Mouse (Mus musculus) stomach, postnatal 0 days (tissue): ENCODE results near the gene Usb1. TPM values are rescaled to one million over a fixed set of nuclear protein-coding genes. Genes with fewer than 3 reads are reported as not detected.

Experiments used
- ATAC-seq: fragments of 200-750 bp; cut with Nextera tagmentation; 2 replicates; pipeline ENCODE4 v1.8.0; 2017; ENCODE audit not compliant: low FRiP score, low TSS enrichment
- DNase-seq: peaks from one replicate; pipeline ENCODE4 v3.0.0-alpha.2; 2016; ENCODE audit warnings: low spot score
- H3K27ac ChIP-seq: fragments of 300-500 bp; sonication (generic); replicated peaks from 2 replicates; pipeline ENCODE4 v1.5.1; 2014; ENCODE audit warnings: mild to moderate bottlenecking, control low read depth
- H3K27me3 ChIP-seq: fragments of 300-500 bp; sonication (generic); 2 replicates; pipeline ENCODE4 v1.6.1; 2014; ENCODE audit warnings: low read length; ENCODE audit not compliant: control insufficient read depth, insufficient read depth
- H3K36me3 ChIP-seq: fragments of 300-500 bp; sonication (generic); 2 replicates; pipeline ENCODE4 v1.6.1; 2014; ENCODE audit warnings: low read length, mixed read lengths; ENCODE audit not compliant: control insufficient read depth, insufficient read depth
- H3K4me1 ChIP-seq: fragments of 300-500 bp; sonication (generic); replicated peaks from 2 replicates; pipeline ENCODE4 v1.6.1; 2014; ENCODE audit warnings: antibody characterized with exemption; ENCODE audit not compliant: control insufficient read depth, insufficient read depth
- H3K4me2 ChIP-seq: fragments of 300-500 bp; sonication (generic); replicated peaks from 2 replicates; pipeline ENCODE4 v1.6.1; 2014; ENCODE audit warnings: low read depth, mild to moderate bottlenecking, control low read depth, moderate library complexity
- H3K4me3 ChIP-seq: fragments of 300-500 bp; sonication (generic); 2 replicates; pipeline ENCODE4 v1.5.1; 2014; ENCODE audit warnings: low read depth, low read length, control low read depth
- H3K9ac ChIP-seq: fragments of 300-500 bp; sonication (generic); 2 replicates; pipeline ENCODE4 v1.6.1; 2014; ENCODE audit warnings: mild to moderate bottlenecking, low read length, control low read depth, mixed read lengths
- H3K9me3 ChIP-seq: fragments of 300-500 bp; sonication (generic); 2 replicates; pipeline ENCODE4 v1.6.1; 2016; ENCODE audit warnings: low read length; ENCODE audit not compliant: control insufficient read depth
- CTCF ChIP-seq: IDR thresholded peaks from 2 replicates; pipeline ENCODE4 v1.5.1; 2016; ENCODE audit warnings: antibody characterized with exemption, low read depth, mild to moderate bottlenecking, moderate library complexity
- EP300 ChIP-seq: optimal IDR thresholded peaks from 2 replicates; pipeline ENCODE3; 2016; ENCODE audit warnings: antibody characterized with exemption
- WGBS: fragments of 180-500 bp; shearing (Covaris S2); extraction: QIAGEN DNeasy Blood & Tissue Kit; methylation state at CpG from one replicate; pipeline ENCODE4 v1.1.7; 2014; 5-methylcytosine and 5-hydroxymethylcytosine counted together
- polyA plus RNA-seq: library from polyadenylated mRNA; unstranded; fragments of >200 nt; fragmentation: Nextera tagmentation; extraction: Ambion mirVana; gene quantifications from 2 replicates; pipeline ENCODE4 v1.2.1, GENCODE M21; 2015

The Usb1 gene
- polyA plus RNA-seq, 1 experiment from 2014 or later, result 21.5 TPM

DNA sequence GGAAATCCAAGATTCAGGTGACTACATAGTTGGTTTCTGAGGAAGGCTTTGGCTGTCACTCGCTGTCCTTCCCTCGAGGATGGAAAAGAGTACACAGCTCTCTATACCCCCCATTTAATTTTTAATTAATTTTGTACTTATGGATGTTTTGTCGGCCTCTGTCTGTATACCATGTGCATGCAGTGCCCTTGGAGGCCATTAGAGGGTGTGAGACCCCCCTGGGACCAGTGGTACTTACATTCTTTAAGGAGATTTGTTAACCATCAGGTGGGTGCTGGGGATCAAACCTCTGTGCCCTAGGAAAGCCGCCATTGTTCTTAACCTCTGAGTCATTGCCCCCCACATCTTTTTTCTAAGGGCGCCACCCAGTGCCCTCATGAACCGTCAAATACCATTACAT, 12.6 kb downstream of the Usb1 start:
- TF ChIP-seq CTCF, result peak; percentile 46; the same call in 1 of the 2 replicates
- TF ChIP-seq EP300, result no peak
- Histone ChIP-seq H3K9ac (no peak overlapping the region), H3K9me3 (no peaks in the 10 kb centered on the region), H3K27me3 (no peaks in the 10 kb centered on the region), H3K4me3 (no peak overlapping the region), H3K27ac (no peak overlapping the region), H3K36me3 (peaks cover 3% of the 10 kb centered on the region; the same call in 1 of the 2 replicates), H3K4me2 (no peak overlapping the region), H3K4me1 (0 out of 2 replicates have a peak, but pooled peaks cover 3% of the 10 kb centered on the region)
- no peak for ATAC-seq
- DNase-seq, result no peak
- WGBS, result 71% methylated on average over 6 of the region's 6 CpGs

- TF ChIP-seq CTCF, result peak; percentile 87
- no peak for TF ChIP-seq EP300
- DNase-seq, result peak; percentile 78
- no peaks in the 10 kb centered on the region for H3K27me3 ChIP-seq
Measured at GRCm38 (mm10) chr8:95346643-95347545, 14.8 kb downstream of the Usb1 start.

GRCm38 (mm10) chr8:95348356-95348755, 16.3 kb downstream of the Usb1 start:
- TF ChIP-seq EP300, result no peak
- TF ChIP-seq CTCF, result no peak
- peak overlapping the region; percentile 82 for H3K27ac ChIP-seq
- 79% methylated on average over 2 of the region's 2 CpGs for WGBS
- H3K36me3 ChIP-seq, result no peaks in the 10 kb centered on the region; the same call in 1 of the 2 replicates
- ATAC-seq (peak; percentile 68), DNase-seq (peak; percentile 59)
- no peak overlapping the region; the same call in 1 of the 2 replicates for H3K9ac ChIP-seq
- 0 out of 2 replicates have a peak, but pooled peaks cover 3% of the 10 kb centered on the region for H3K4me1 ChIP-seq
- H3K4me2 ChIP-seq, result no peak overlapping the region
- no peak overlapping the region for H3K4me3 ChIP-seq
- H3K9me3 ChIP-seq, result no peaks in the 10 kb centered on the region
- H3K27me3 ChIP-seq, result no peaks in the 10 kb centered on the region

More at GRCm38 (mm10) chr8:95346643-95347545, 14.8 kb downstream of the Usb1 start:
- Histone ChIP-seq H3K9me3 (no peaks in the 10 kb centered on the region), H3K9ac (no peak overlapping the region), H3K36me3 (no peaks in the 10 kb centered on the region; the same call in 1 of the 2 replicates), H3K27ac (no peak overlapping the region), H3K4me3 (no peak overlapping the region), H3K4me2 (no peak overlapping the region), H3K4me1 (0 out of 2 replicates have a peak, but pooled peaks cover 3% of the 10 kb centered on the region)
- WGBS, result 21% methylated on average over 8 of the region's 8 CpGs
- ATAC-seq, result 0 out of 2 replicates have a peak, but pooled peaks have one; percentile 6

GRCm38 (mm10) chr8:95348811-95349630, 16.9 kb downstream of the Usb1 start:
- Histone ChIP-seq H3K9ac (no peak overlapping the region; the same call in none of the 2 replicates), H3K27ac (peak overlapping the region; percentile 82), H3K27me3 (no peaks in the 10 kb centered on the region), H3K9me3 (no peaks in the 10 kb centered on the region), H3K36me3 (no peaks in the 10 kb centered on the region; the same call in 1 of the 2 replicates), H3K4me2 (no peak overlapping the region), H3K4me1 (0 out of 2 replicates have a peak, but pooled peaks cover 3% of the 10 kb centered on the region), H3K4me3 (no peak overlapping the region)
- no peak for ATAC-seq
- DNase-seq, result peak; percentile 61
- TF ChIP-seq CTCF, result peak; percentile 40
- no peak for TF ChIP-seq EP300
- 33% methylated on average over 19 of the region's 19 CpGs for WGBS

DNA sequence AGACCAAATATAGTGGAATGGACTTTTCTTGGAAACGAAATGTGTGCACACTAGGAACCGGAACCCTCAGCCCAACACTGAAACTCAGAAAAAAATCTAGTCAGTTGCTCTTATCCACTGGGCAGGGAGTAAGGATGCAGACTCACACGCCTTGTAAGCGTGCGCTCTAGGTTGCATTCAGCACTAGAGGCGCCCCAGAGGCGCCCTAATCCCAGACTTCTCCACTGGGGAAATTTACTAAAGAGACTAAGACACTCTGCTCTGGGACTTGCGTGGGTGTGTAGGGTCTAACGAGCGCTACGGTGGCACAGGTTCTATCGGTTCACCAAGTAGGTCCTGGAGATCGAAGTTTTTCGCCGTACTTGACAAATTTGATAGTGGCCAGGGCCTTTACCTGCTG, 19.4 kb downstream of the Usb1 start:
- 2% methylated on average over 15 of the region's 15 CpGs for WGBS
- no peaks in the 10 kb centered on the region for H3K36me3 ChIP-seq
- H3K27ac ChIP-seq, result peak overlapping the region; percentile 90; the same call in 1 of the 2 replicates
- ATAC-seq (peak; percentile 52), DNase-seq (peak; percentile 76)
- H3K4me3 ChIP-seq, result peak overlapping the region; percentile 85
- TF ChIP-seq EP300 (no peak), CTCF (peak; percentile 67)
- peak overlapping the region; percentile 82 for H3K9ac ChIP-seq
- H3K4me1 ChIP-seq, result 0 out of 2 replicates have a peak, but pooled peaks cover 3% of the 10 kb centered on the region
- H3K9me3 ChIP-seq, result no peaks in the 10 kb centered on the region
- peak overlapping the region; percentile 91 for H3K4me2 ChIP-seq
- no peaks in the 10 kb centered on the region for H3K27me3 ChIP-seq
